In the genomic region with DNA sequence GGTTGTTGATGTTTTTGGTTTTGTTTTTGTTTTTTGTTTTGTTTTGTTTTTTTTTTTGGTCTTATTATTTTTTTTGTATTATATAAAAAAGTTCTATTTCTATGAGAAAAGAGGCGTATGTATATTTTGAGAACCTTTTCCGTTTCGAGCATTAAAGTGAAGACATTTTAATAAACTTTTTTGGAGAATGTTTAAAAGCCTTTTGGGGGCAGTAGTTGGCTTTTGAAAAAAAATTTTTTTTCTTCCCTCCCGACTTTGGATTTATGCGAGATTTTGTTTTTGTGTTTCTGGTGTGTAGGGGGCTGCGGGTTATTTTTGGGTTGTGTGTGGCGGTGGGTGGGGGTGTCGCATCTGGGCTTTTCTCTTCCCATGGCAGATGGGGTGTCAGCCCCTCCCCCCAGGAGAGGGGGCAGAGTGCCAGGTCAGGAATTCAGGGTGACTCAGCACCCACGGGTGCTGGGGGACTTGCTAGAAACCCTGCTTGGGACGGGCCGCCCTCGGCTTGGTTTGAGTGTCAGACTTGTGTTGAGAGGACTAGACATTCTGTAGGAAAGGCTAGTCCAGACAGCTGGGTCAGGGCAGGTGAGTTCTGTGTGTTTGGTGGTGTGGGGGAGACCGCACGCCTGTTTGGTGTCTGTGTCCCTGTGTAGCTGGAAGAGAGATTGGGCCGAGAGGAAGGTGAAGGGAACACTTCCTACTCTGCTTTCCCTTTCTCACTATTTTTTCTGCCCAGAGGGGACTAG, we compare ENCODE assay signal across 8 mouse cellular contexts. TPM values are rescaled to one million over a fixed set of nuclear protein-coding genes. Genes with fewer than 3 reads are reported as not detected.
DNase-seq lines count a peak whose midpoint lies in the region; ATAC-seq and TF ChIP-seq lines count a peak whose summit lies in the region.

No protein-coding gene starts in this region.

- peaks cover 22% of the 10 kb centered on the region for H3K27me3 ChIP-seq in kidney, embryonic 15.5 days
- no peaks in the 10 kb centered on the region for H3K27me3 ChIP-seq in intestine, embryonic 16.5 days (replicated peaks; ENCODE audit: control insufficient read depth, insufficient read depth, low read length)
- peaks cover 19% of the 10 kb centered on the region for H3K27me3 ChIP-seq in liver, embryonic 14.5 days (ENCODE audit: control insufficient read depth, insufficient read depth, low read length)
- H3K27me3 ChIP-seq in neural tube, embryonic 15.5 days (replicated peaks), result peaks cover 55% of the 10 kb centered on the region

- TF ChIP-seq CTCF in bone marrow, adult 2 months (IDR thresholded peaks at IDR 0.05; ENCODE audit: control insufficient read depth, insufficient read depth, low read length), result no peak
- no peak for TF ChIP-seq CTCF in liver, embryonic 14.5 days (IDR thresholded peaks at IDR 0.05; ENCODE audit: low read depth)

- 0 out of 2 replicates have a peak, but pooled peaks cover 4% of the 10 kb centered on the region for H3K9me3 ChIP-seq in kidney, embryonic 15.5 days (replicated peaks)
- H3K9me3 ChIP-seq in intestine, embryonic 16.5 days (ENCODE audit: control insufficient read depth, low read length), result no peaks in the 10 kb centered on the region
- no peaks in the 10 kb centered on the region for H3K9me3 ChIP-seq in liver, embryonic 14.5 days (ENCODE audit: control insufficient read depth, low read length)
- 0 out of 2 replicates have a peak, but pooled peaks cover 3% of the 10 kb centered on the region for H3K9me3 ChIP-seq in neural tube, embryonic 15.5 days (replicated peaks)

- no peak for ATAC-seq in kidney, embryonic 15.5 days (replicated peaks; ENCODE audit: low FRiP score)
- no peak for ATAC-seq in intestine, embryonic 16.5 days
- no peak for ATAC-seq in liver, embryonic 14.5 days (ENCODE audit: insufficient read depth)
- ATAC-seq in neural tube, embryonic 15.5 days (ENCODE audit: low FRiP score), result no peak

- peak overlapping the region; percentile 99 for H3K4me2 ChIP-seq in kidney, embryonic 15.5 days
- H3K4me2 ChIP-seq in intestine, embryonic 16.5 days (ENCODE audit: low read depth, low read length), result peak overlapping the region; percentile 87
- H3K4me2 ChIP-seq in liver, embryonic 14.5 days (ENCODE audit: low read depth), result peak overlapping the region; percentile 68
- peak overlapping the region; percentile 95 for H3K4me2 ChIP-seq in neural tube, embryonic 15.5 days

- peak overlapping the region; percentile 66; the same call in 1 of the 2 replicates for H3K9ac ChIP-seq in kidney, embryonic 15.5 days
- H3K9ac ChIP-seq in intestine, embryonic 16.5 days (ENCODE audit: low read depth, low read length), result peak overlapping the region; percentile 92
- peak overlapping the region; percentile 65 for H3K9ac ChIP-seq in liver, embryonic 14.5 days (replicated peaks)
- peak overlapping the region; percentile 60; the same call in 1 of the 2 replicates for H3K9ac ChIP-seq in neural tube, embryonic 15.5 days (replicated peaks)

- no peak for TF ChIP-seq EP300 in liver, embryonic 14.5 days (IDR thresholded peaks at IDR 0.05; ENCODE audit: low read depth)

- WGBS in kidney, embryonic 15.5 days, result 49% methylated on average over 15 of the region's 15 CpGs
- 10% methylated on average over 15 of the region's 15 CpGs for WGBS in bone marrow, adult 2 months
- 48% methylated on average over 15 of the region's 15 CpGs for WGBS in intestine, embryonic 16.5 days
- WGBS in liver, embryonic 14.5 days (ENCODE audit: insufficient replicate concordance), result 25% methylated on average over 15 of the region's 15 CpGs
- 64% methylated on average over 15 of the region's 15 CpGs for WGBS in neural tube, embryonic 15.5 days

- DNase-seq in kidney, adult 11 months, result no peak
- peak; percentile 74 for DNase-seq in gastrocnemius, postnatal 10 days
- DNase-seq in liver, embryonic 14.5 days (ENCODE audit: low read depth in 3 of 3, low spot score in 3 of 3), result no peak
- no peak for DNase-seq in yolk sac, embryonic 10.5 days (ENCODE audit: low spot score)

- H3K4me1 ChIP-seq in kidney, embryonic 15.5 days, result peaks cover 36% of the 10 kb centered on the region
- no peaks in the 10 kb centered on the region; the same call in 1 of the 2 replicates for H3K4me1 ChIP-seq in bone marrow, adult 2 months (ENCODE audit: control insufficient read depth, insufficient read depth, low read length)
- peaks cover 32% of the 10 kb centered on the region for H3K4me1 ChIP-seq in intestine, embryonic 16.5 days (ENCODE audit: control insufficient read depth, insufficient read depth, low read length)
- H3K4me1 ChIP-seq in liver, embryonic 14.5 days (replicated peaks; ENCODE audit: control insufficient read depth in 2 of 2, insufficient read depth in 2 of 2, low read length in 1 of 2), result 0 out of 4 replicates have a peak, but pooled peaks cover 0 to 2% of the 10 kb centered on the region in 2 experiments
- H3K4me1 ChIP-seq in neural tube, embryonic 15.5 days, result peaks cover 25% of the 10 kb centered on the region

- no peaks in the 10 kb centered on the region for H3K36me3 ChIP-seq in kidney, embryonic 15.5 days
- peaks cover 4% of the 10 kb centered on the region; the same call in 1 of the 2 replicates for H3K36me3 ChIP-seq in intestine, embryonic 16.5 days (ENCODE audit: control insufficient read depth, insufficient read depth, low read length)
- no peaks in the 10 kb centered on the region for H3K36me3 ChIP-seq in liver, embryonic 14.5 days (replicated peaks; ENCODE audit: control insufficient read depth, insufficient read depth, low read depth)
- H3K36me3 ChIP-seq in neural tube, embryonic 15.5 days, result no peaks in the 10 kb centered on the region

- no peak overlapping the region for H3K27ac ChIP-seq in kidney, embryonic 15.5 days
- H3K27ac ChIP-seq in bone marrow, adult 2 months (ENCODE audit: control insufficient read depth, insufficient read depth, low read depth, low read length, poor library complexity), result peak overlapping the region; percentile 95
- 0 out of 2 replicates have a peak overlapping the region, but pooled peaks have one; percentile 27 for H3K27ac ChIP-seq in intestine, embryonic 16.5 days (ENCODE audit: low read length)
- no peak overlapping the region for H3K27ac ChIP-seq in liver, embryonic 14.5 days
- no peak overlapping the region for H3K27ac ChIP-seq in neural tube, embryonic 15.5 days (replicated peaks)

- no peak for TF ChIP-seq POLR2A in bone marrow, adult 2 months (IDR thresholded peaks at IDR 0.05; ENCODE audit: borderline replicate concordance, control insufficient read depth, low read depth, low read length)

- H3K4me3 ChIP-seq in kidney, embryonic 15.5 days (replicated peaks), result peak overlapping the region; percentile 78
- H3K4me3 ChIP-seq in bone marrow, adult 2 months (replicated peaks; ENCODE audit: control insufficient read depth, low read depth, low read length), result peak overlapping the region; percentile 79
- H3K4me3 ChIP-seq in intestine, embryonic 16.5 days (ENCODE audit: low read length), result peak overlapping the region; percentile 85
- H3K4me3 ChIP-seq in liver, embryonic 14.5 days (ENCODE audit: insufficient read depth in 1 of 2, low read depth in 2 of 2, low read length in 2 of 2), result peak overlapping the region; percentile 57 to 61
- peak overlapping the region; percentile 71 for H3K4me3 ChIP-seq in neural tube, embryonic 15.5 days (replicated peaks)

RNA-seq across cellular contexts. Expression of gene Tmem189, which starts 0.8 kb away (rescaled TPM):
- 47.3 and 48.1 TPM in 2 replicates for polyA plus RNA-seq in kidney, embryonic 15.5 days (2015; fragmentation: Nextera tagmentation; extraction: Ambion mirVana)
- polyA plus RNA-seq in bone marrow, adult 2 months (2011; ENCODE audit: insufficient read depth, insufficient read length, low replicate concordance, missing spikeins), result 20.8 and 36.2 TPM in 2 replicates
- 10 to 100 TPM; 20.4 to 22.6 TPM for total RNA-seq in gastrocnemius, postnatal 10 days (2021)
- polyA plus RNA-seq in intestine, embryonic 16.5 days (2015; fragmentation: Nextera tagmentation; extraction: Ambion mirVana), result 28.6 and 33.7 TPM in 2 replicates
- polyA plus RNA-seq in liver, embryonic 14.5 days (2012; rRNA removed), result 14.6 and 15.1 TPM in 2 replicates
- polyA plus RNA-seq in liver, embryonic 14.5 days (2014; fragmentation: Nextera tagmentation; extraction: Ambion mirVana), result 12.3 and 12.4 TPM in 2 replicates
- 41.4 and 44.1 TPM in 2 replicates for polyA plus RNA-seq in neural tube, embryonic 15.5 days (2015; fragmentation: Nextera tagmentation; extraction: Ambion mirVana)

RNA-seq across cellular contexts. Expression of gene Cebpb, which starts 1.7 kb away (rescaled TPM):
- 5.1 and 5.7 TPM in 2 replicates for polyA plus RNA-seq in kidney, embryonic 15.5 days (2015; fragmentation: Nextera tagmentation; extraction: Ambion mirVana)
- 13.0 and 19.5 TPM in 2 replicates for polyA plus RNA-seq in bone marrow, adult 2 months (2011; ENCODE audit: insufficient read depth, insufficient read length, low replicate concordance, missing spikeins)
- total RNA-seq in gastrocnemius, postnatal 10 days (2021), result 10 to 100 TPM; 28.0 to 64.3 TPM
- polyA plus RNA-seq in intestine, embryonic 16.5 days (2015; fragmentation: Nextera tagmentation; extraction: Ambion mirVana), result 0.65 and 0.93 TPM in 2 replicates
- polyA plus RNA-seq in liver, embryonic 14.5 days (2012; rRNA removed), result 5.4 and 17.2 TPM in 2 replicates
- polyA plus RNA-seq in liver, embryonic 14.5 days (2014; fragmentation: Nextera tagmentation; extraction: Ambion mirVana), result 12.8 and 13.2 TPM in 2 replicates
- polyA plus RNA-seq in neural tube, embryonic 15.5 days (2015; fragmentation: Nextera tagmentation; extraction: Ambion mirVana), result 2.5 and 3.4 TPM in 2 replicates

RNA-seq across cellular contexts. Expression of gene Gm20431, which starts 29.1 kb away (rescaled TPM):
- polyA plus RNA-seq in kidney, embryonic 15.5 days (2015; fragmentation: Nextera tagmentation; extraction: Ambion mirVana), result 12.1 and 12.8 TPM in 2 replicates
- polyA plus RNA-seq in bone marrow, adult 2 months (2011; ENCODE audit: insufficient read depth, insufficient read length, low replicate concordance, missing spikeins), result not detected in 2 replicates
- total RNA-seq in gastrocnemius, postnatal 10 days (2021), result 10 to 100 TPM; 10.6 to 15.8 TPM
- 2.0 and 3.2 TPM in 2 replicates for polyA plus RNA-seq in intestine, embryonic 16.5 days (2015; fragmentation: Nextera tagmentation; extraction: Ambion mirVana)
- polyA plus RNA-seq in liver, embryonic 14.5 days (2012; rRNA removed), result not detected in 2 replicates
- polyA plus RNA-seq in liver, embryonic 14.5 days (2014; fragmentation: Nextera tagmentation; extraction: Ambion mirVana), result 0.96 and 2.1 TPM in 2 replicates
- polyA plus RNA-seq in neural tube, embryonic 15.5 days (2015; fragmentation: Nextera tagmentation; extraction: Ambion mirVana), result 8.0 and 13.8 TPM in 2 replicates

RNA-seq across cellular contexts. Expression of gene Ube2v1, which starts 58.5 kb away (rescaled TPM):
- polyA plus RNA-seq in kidney, embryonic 15.5 days (2015; fragmentation: Nextera tagmentation; extraction: Ambion mirVana), result 284 and 313 TPM in 2 replicates
- 73.5 and 124 TPM in 2 replicates for polyA plus RNA-seq in bone marrow, adult 2 months (2011; ENCODE audit: insufficient read depth, insufficient read length, low replicate concordance, missing spikeins)
- 100 to 1,000 TPM; 179 to 199 TPM for total RNA-seq in gastrocnemius, postnatal 10 days (2021)
- polyA plus RNA-seq in intestine, embryonic 16.5 days (2015; fragmentation: Nextera tagmentation; extraction: Ambion mirVana), result 273 and 293 TPM in 2 replicates
- polyA plus RNA-seq in liver, embryonic 14.5 days (2012; rRNA removed), result 75.0 and 75.9 TPM in 2 replicates
- polyA plus RNA-seq in liver, embryonic 14.5 days (2014; fragmentation: Nextera tagmentation; extraction: Ambion mirVana), result 145 and 158 TPM in 2 replicates
- 351 and 371 TPM in 2 replicates for polyA plus RNA-seq in neural tube, embryonic 15.5 days (2015; fragmentation: Nextera tagmentation; extraction: Ambion mirVana)

Comparison
In these comparisons a context has a peak if more than half of its experiments do, and no peak if none do; other contexts are left out.
1. H3K27ac ChIP-seq: peak in bone marrow, adult 2 months (single experiment) and intestine, embryonic 16.5 days (single experiment); none in kidney, embryonic 15.5 days (single experiment), liver, embryonic 14.5 days (single experiment) and neural tube, embryonic 15.5 days (single experiment).
2. Peak in every context shown above with its lines, with median percentiles within 50 percentile points of each other: H3K4me2 ChIP-seq, H3K4me3 ChIP-seq and H3K9ac ChIP-seq.